In the genomic region with DNA sequence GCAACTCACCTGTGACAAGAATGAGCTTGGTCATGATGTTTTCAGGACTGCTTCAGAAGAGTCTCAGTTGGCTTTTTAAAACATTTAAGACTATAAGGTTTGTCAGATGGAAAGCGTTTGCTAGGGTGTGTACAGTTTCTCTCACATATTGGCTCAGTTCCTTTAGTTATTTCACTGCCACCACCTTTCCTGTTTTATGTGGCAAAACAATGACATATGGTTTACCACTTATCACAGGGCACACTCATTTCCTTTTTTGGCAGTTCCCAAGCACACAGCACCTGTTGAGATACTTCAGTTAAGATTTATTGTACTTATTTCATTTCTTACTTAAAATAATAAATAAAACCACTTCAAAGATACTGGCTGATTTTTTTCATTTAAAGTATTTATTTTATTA, we compare ENCODE assay signal across 18 mouse cellular contexts. TPM values are rescaled to one million over a fixed set of nuclear protein-coding genes. Genes with fewer than 3 reads are reported as not detected.
DNase-seq lines count a peak whose midpoint lies in the region.
"Had no signal": no experiment of that assay in that cellular context is flagged by ENCODE, and none has a peak within 500 bp of the region (broad histone marks: within the 10 kb centered on the region; RNA-seq: fewer than 3 reads in every experiment).

TSS of gene Chil5 (minus strand) at position 34 of the 400 bp plus-strand sequence.

- DNase-seq in thymus, postnatal 0 days (ENCODE audit: low spot score), result peak; percentile 22
- DNase-seq in thymus, postnatal 4 days, result no peak
- peak; percentile 32 for DNase-seq in cerebellum, adult 11-12 months
- DNase-seq in induced T-regulatory cell, adult 2 months (ENCODE audit: low read depth), result peak; percentile 49
- DNase-seq in layer of hippocampus, postnatal 14 days (ENCODE audit: low spot score in 2 of 2), result no peak
- DNase-seq in right cerebral cortex, adult 2 months (ENCODE audit: low spot score in 2 of 2), result no peak
- no peak for DNase-seq in lung, postnatal 14 days
- DNase-seq in testis, postnatal 14 days (ENCODE audit: low spot score), result no peak
- DNase-seq: adrenal gland, postnatal 25 days; gastrocnemius, postnatal 10 days; heart, adult 18-20 months; right cerebral cortex, adult 18-20 months had no signal

RNA-seq across cellular contexts. Expression of gene Chil5, which starts in this region (rescaled TPM):
- 0.14 and 0.26 TPM in 2 replicates for polyA plus RNA-seq in thymus, postnatal 0 days (2015; fragmentation: Nextera tagmentation; extraction: Ambion mirVana)
- not detected for total RNA-seq in layer of hippocampus, postnatal 14 days (2021)
- total RNA-seq: adrenal gland, postnatal 25 days; gastrocnemius, postnatal 10 days; heart, adult 18-20 months; heart, postnatal 25 days; left cerebral cortex, postnatal 36 days had no signal
- polyA plus RNA-seq: forebrain, embryonic 11.5 days; kidney, embryonic 14.5 days; midbrain, embryonic 16.5 days; small intestine, adult 2 months had no signal

Comparison
In these comparisons a context has a peak if more than half of its experiments do, and no peak if none do; other contexts are left out.
1. Peak in DNase-seq in thymus, postnatal 0 days; RNA of the gene not detected or under 1 TPM.
2. DNase-seq: peak in cerebellum, adult 11-12 months (single experiment) and induced T-regulatory cell, adult 2 months (single experiment); none in thymus, postnatal 4 days (single experiment), layer of hippocampus, postnatal 14 days (0 of 2), right cerebral cortex, adult 2 months (0 of 2), lung, postnatal 14 days (single experiment) and testis, postnatal 14 days (single experiment).